In the genomic region with DNA sequence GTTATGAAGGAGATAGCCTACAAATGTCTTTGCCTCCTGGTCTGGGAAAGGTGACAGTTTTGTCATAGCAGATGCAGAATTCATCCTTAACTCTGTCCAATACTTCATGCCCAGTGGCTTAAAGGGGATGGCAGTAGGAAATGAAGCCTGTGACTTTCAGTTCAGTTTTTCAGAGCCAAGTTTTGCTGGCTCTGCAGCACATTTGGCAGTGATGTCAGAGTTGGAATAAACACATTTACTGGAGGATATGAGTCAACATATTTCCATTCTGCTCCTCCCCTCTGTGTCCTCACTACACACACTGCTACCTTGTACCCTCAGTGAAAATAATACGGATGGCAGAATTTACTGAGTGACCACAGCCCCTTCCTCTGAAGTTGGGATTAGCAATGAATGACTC, we compare ENCODE assay signal across 19 mouse cellular contexts. TPM values are rescaled to one million over a fixed set of nuclear protein-coding genes. Genes with fewer than 3 reads are reported as not detected.
DNase-seq lines count a peak whose midpoint lies in the region; ATAC-seq and TF ChIP-seq lines count a peak whose summit lies in the region.
"Had no signal": no experiment of that assay in that cellular context is flagged by ENCODE, and none has a peak within 500 bp of the region (broad histone marks: within the 10 kb centered on the region; RNA-seq: fewer than 3 reads in every experiment).

No protein-coding gene starts in this region.

- TF ChIP-seq EP300 in lung, postnatal 0 days (IDR thresholded peaks at IDR 0.05): no peak

- DNase-seq in forebrain, postnatal 0 days: peak; percentile 9
- DNase-seq in lung, postnatal 0 days (ENCODE audit: low spot score): peak; percentile 6
- DNase-seq in lung, postnatal 25 days (ENCODE audit: low spot score): no peak
- DNase-seq in cerebellum, adult 11 months: peak; percentile 64
- DNase-seq in cerebellum, postnatal 25 days: peak; percentile 71 to 74
- no peak for DNase-seq in right cerebral cortex, postnatal 10 days (ENCODE audit: low spot score in 2 of 2)
- no peak for DNase-seq in spleen, adult 18-20 months
- DNase-seq: adrenal gland, adult 8-10 months; heart, postnatal 36 days; thymus, adult 18-20 months had no signal

- H3K27me3 ChIP-seq in forebrain, postnatal 0 days (ENCODE audit: insufficient read depth, low read length): no peaks in the 10 kb centered on the region
- no peaks in the 10 kb centered on the region for H3K27me3 ChIP-seq in forebrain, embryonic 13.5 days
- H3K27me3 ChIP-seq in lung, postnatal 0 days (replicated peaks; ENCODE audit: insufficient read depth, low read length): no peaks in the 10 kb centered on the region
- H3K27me3 ChIP-seq: kidney, embryonic 15.5 days; limb, embryonic 12.5 days; liver, embryonic 15.5 days; neural tube, embryonic 12.5 days had no signal

- no peak for ATAC-seq in forebrain, postnatal 0 days
- ATAC-seq in forebrain, embryonic 13.5 days: no peak
- no peak for ATAC-seq in lung, postnatal 0 days
- ATAC-seq: inflammation-experienced regulatory T-cells, adult 6 months; midbrain, embryonic 16.5 days had no signal

- H3K27ac ChIP-seq in forebrain, postnatal 0 days (ENCODE audit: low read depth, low read length): no peak overlapping the region
- no peak overlapping the region for H3K27ac ChIP-seq in forebrain, embryonic 13.5 days
- H3K27ac ChIP-seq in lung, postnatal 0 days (ENCODE audit: low read length): no peak overlapping the region
- H3K27ac ChIP-seq: kidney, embryonic 15.5 days; limb, embryonic 12.5 days; liver, embryonic 15.5 days; neural tube, embryonic 12.5 days had no signal

- no peak for TF ChIP-seq CTCF in forebrain, postnatal 0 days (IDR thresholded peaks at IDR 0.05; ENCODE audit: low read depth)
- no peak for TF ChIP-seq CTCF in lung, postnatal 0 days (IDR thresholded peaks at IDR 0.05)

- H3K4me3 ChIP-seq in forebrain, postnatal 0 days (ENCODE audit: low read depth, low read length): no peak overlapping the region
- H3K4me3 ChIP-seq in forebrain, embryonic 13.5 days: no peak overlapping the region
- no peak overlapping the region for H3K4me3 ChIP-seq in lung, postnatal 0 days (ENCODE audit: low read depth, low read length)
- H3K4me3 ChIP-seq: kidney, embryonic 15.5 days; limb, embryonic 12.5 days; liver, embryonic 15.5 days; neural tube, embryonic 12.5 days had no signal

- WGBS in forebrain, postnatal 0 days: 63% methylated on average over 1 of the region's 1 CpGs
- WGBS in forebrain, embryonic 13.5 days: 82% methylated on average over 1 of the region's 1 CpGs
- 59% methylated on average over 1 of the region's 1 CpGs for whole genome bisulfite sequencing in lung, postnatal 0 days

- H3K4me2 ChIP-seq in forebrain, postnatal 0 days (ENCODE audit: low read depth): no peak overlapping the region
- no peak overlapping the region for H3K4me2 ChIP-seq in forebrain, embryonic 13.5 days
- H3K4me2 ChIP-seq in lung, postnatal 0 days (replicated peaks; ENCODE audit: low read depth, low read length): no peak overlapping the region
- H3K4me2 ChIP-seq: kidney, embryonic 15.5 days; limb, embryonic 12.5 days; liver, embryonic 15.5 days; neural tube, embryonic 12.5 days had no signal

- no peak overlapping the region for H3K9ac ChIP-seq in forebrain, postnatal 0 days
- H3K9ac ChIP-seq in forebrain, embryonic 13.5 days: no peak overlapping the region
- H3K9ac ChIP-seq in lung, postnatal 0 days (replicated peaks; ENCODE audit: low read depth): no peak overlapping the region
- H3K9ac ChIP-seq: kidney, embryonic 15.5 days; limb, embryonic 12.5 days; liver, embryonic 15.5 days; neural tube, embryonic 12.5 days had no signal

- H3K9me3 ChIP-seq in forebrain, postnatal 0 days (ENCODE audit: low read length): no peaks in the 10 kb centered on the region
- H3K9me3 ChIP-seq in forebrain, embryonic 13.5 days (replicated peaks): no peaks in the 10 kb centered on the region
- no peaks in the 10 kb centered on the region for H3K9me3 ChIP-seq in lung, postnatal 0 days (ENCODE audit: low read length)
- H3K9me3 ChIP-seq: kidney, embryonic 15.5 days; limb, embryonic 12.5 days; liver, embryonic 15.5 days; neural tube, embryonic 12.5 days had no signal

- no peaks in the 10 kb centered on the region for H3K36me3 ChIP-seq in forebrain, postnatal 0 days (ENCODE audit: insufficient read depth)
- no peaks in the 10 kb centered on the region for H3K36me3 ChIP-seq in forebrain, embryonic 13.5 days (ENCODE audit: poor library complexity, severe bottlenecking)
- H3K36me3 ChIP-seq in lung, postnatal 0 days (ENCODE audit: insufficient read depth, low read length): no peaks in the 10 kb centered on the region
- H3K36me3 ChIP-seq: kidney, embryonic 15.5 days; limb, embryonic 12.5 days; liver, embryonic 15.5 days; neural tube, embryonic 12.5 days had no signal

- no peaks in the 10 kb centered on the region for H3K4me1 ChIP-seq in forebrain, postnatal 0 days (ENCODE audit: insufficient read depth)
- no peaks in the 10 kb centered on the region for H3K4me1 ChIP-seq in forebrain, embryonic 13.5 days
- no peaks in the 10 kb centered on the region for H3K4me1 ChIP-seq in lung, postnatal 0 days (ENCODE audit: insufficient read depth, low read depth, low read length)
- H3K4me1 ChIP-seq: kidney, embryonic 15.5 days; limb, embryonic 12.5 days; liver, embryonic 15.5 days; neural tube, embryonic 12.5 days had no signal

RNA-seq across cellular contexts. Expression of gene Car10, which starts 11.6 kb away (rescaled TPM):
- total RNA-seq in forebrain, postnatal 0 days (2014; rRNA removed): 19.0 and 34.6 TPM in 2 replicates
- polyA plus RNA-seq in forebrain, postnatal 0 days (2015; fragmentation: Nextera tagmentation; extraction: Ambion mirVana): 12.5 and 25.6 TPM in 2 replicates
- polyA plus RNA-seq in forebrain, embryonic 13.5 days (2015; fragmentation: Nextera tagmentation; extraction: Ambion mirVana): 4.1 and 6.0 TPM in 2 replicates
- not detected in 2 replicates for polyA plus RNA-seq in lung, postnatal 0 days (2015; fragmentation: Nextera tagmentation; extraction: Ambion mirVana)
- total RNA-seq: ES-E14; granulocyte monocyte progenitor cell, adult 5-6 weeks; heart, postnatal 36 days had no signal
- polyA plus RNA-seq: liver, embryonic 15.5 days had no signal

Comparison
In these comparisons a context has a peak if more than half of its experiments do, and no peak if none do; other contexts are left out.
1. DNase-seq: peak in forebrain, postnatal 0 days (single experiment), lung, postnatal 0 days (single experiment), cerebellum, adult 11 months (single experiment) and cerebellum, postnatal 25 days (2 of 2); none in lung, postnatal 25 days (single experiment), right cerebral cortex, postnatal 10 days (0 of 2) and spleen, adult 18-20 months (0 of 2).